Mouse (Mus musculus) hindbrain, embryonic 12.5 days (tissue): ENCODE data around the gene Samhd1. TPM values are rescaled to one million over a fixed set of nuclear protein-coding genes. Genes with fewer than 3 reads are reported as not detected.
"Not testable (repeated sequence)": the region's sequence is repeated elsewhere in the genome, so short reads cannot be mapped to it uniquely, and the experiment has no call there.

Experiments
- ATAC-seq: fragments of 200-750 bp; cut with Nextera tagmentation; 2 replicates; pipeline ENCODE4 v1.8.0; 2017; ENCODE audit warnings: moderate TSS enrichment; ENCODE audit not compliant: low FRiP score
- H3K27ac ChIP-seq: fragments of 300-500 bp; sonication (generic); 2 replicates; pipeline ENCODE4 v1.5.1; 2016; ENCODE audit warnings: mild to moderate bottlenecking
- H3K27me3 ChIP-seq: fragments of 300-500 bp; sonication (generic); 2 replicates; pipeline ENCODE4 v1.6.1; 2016; ENCODE audit warnings: mild to moderate bottlenecking
- H3K36me3 ChIP-seq: fragments of 300-500 bp; sonication (generic); 2 replicates; pipeline ENCODE4 v1.6.1; 2016; ENCODE audit warnings: mild to moderate bottlenecking
- H3K4me1 ChIP-seq: fragments of 300-500 bp; sonication (generic); 2 replicates; pipeline ENCODE4 v1.6.1; 2016
- H3K4me2 ChIP-seq: fragments of 300-500 bp; sonication (generic); replicated peaks from 2 replicates; pipeline ENCODE4 v1.6.1; 2016; ENCODE audit warnings: mild to moderate bottlenecking
- H3K4me3 ChIP-seq: fragments of 300-500 bp; sonication (generic); 2 replicates; pipeline ENCODE4 v1.5.1; 2016; ENCODE audit warnings: mild to moderate bottlenecking
- H3K9ac ChIP-seq: fragments of 300-500 bp; sonication (generic); 2 replicates; pipeline ENCODE4 v1.6.1; 2016; ENCODE audit warnings: mild to moderate bottlenecking, moderate library complexity
- H3K9me3 ChIP-seq: fragments of 300-500 bp; sonication (generic); replicated peaks from 2 replicates; pipeline ENCODE4 v1.6.1; 2016; ENCODE audit warnings: mild to moderate bottlenecking
- WGBS: fragments of 180-500 bp; shearing (Covaris S2); methylation state at CpG from one replicate; pipeline ENCODE4 v1.1.7; 2016; 5-methylcytosine and 5-hydroxymethylcytosine counted together
- polyA plus RNA-seq: library from polyadenylated mRNA; unstranded; fragments of >200 nt; fragmentation: Nextera tagmentation; extraction: Ambion mirVana; gene quantifications from 2 replicates; pipeline ENCODE4 v1.2.1, GENCODE M21; 2016

The Samhd1 gene
- 17.2 and 20.2 TPM in 2 replicates for polyA plus RNA-seq

DNA sequence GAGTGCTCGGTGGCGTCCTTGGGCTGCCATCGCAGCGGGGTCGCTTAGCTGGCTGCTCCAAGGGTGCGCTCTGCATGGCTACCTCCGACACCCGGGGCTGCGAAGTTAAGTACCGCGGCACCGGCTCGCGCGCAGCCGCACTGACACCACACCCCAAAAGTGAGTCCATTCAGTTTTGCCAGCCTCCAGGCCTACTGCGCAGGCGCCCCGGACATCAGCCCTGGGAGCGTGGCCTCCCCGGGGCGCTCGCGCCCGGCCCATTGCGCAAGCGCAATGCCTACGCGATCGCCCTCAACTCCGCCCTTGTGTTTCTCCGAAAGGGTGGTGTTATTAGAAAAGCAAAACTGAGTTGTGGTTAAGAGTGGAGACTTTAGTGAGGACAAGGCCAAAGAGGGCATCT lies at the start of gene Samhd1:
TSS of gene Samhd1 (minus strand) at position 252 of the 400 bp plus-strand sequence.
- WGBS = under 1% methylated on average over 32 of the region's 32 CpGs
- Histone ChIP-seq H3K4me1 (no peaks in the 10 kb centered on the region), H3K9me3 (no peaks in the 10 kb centered on the region; the same call in 1 of the 2 replicates), H3K27ac (peak within 1 kb of the TSS; percentile 36; the same call in 1 of the 2 replicates), H3K27me3 (no peaks in the 10 kb centered on the region), H3K36me3 (no peaks in the 10 kb centered on the region), H3K4me3 (peak within 1 kb of the TSS; percentile 68), H3K4me2 (peak within 1 kb of the TSS; percentile 89), H3K9ac (peak within 1 kb of the TSS; percentile 71)
- peak; percentile 89 for ATAC-seq

DNA sequence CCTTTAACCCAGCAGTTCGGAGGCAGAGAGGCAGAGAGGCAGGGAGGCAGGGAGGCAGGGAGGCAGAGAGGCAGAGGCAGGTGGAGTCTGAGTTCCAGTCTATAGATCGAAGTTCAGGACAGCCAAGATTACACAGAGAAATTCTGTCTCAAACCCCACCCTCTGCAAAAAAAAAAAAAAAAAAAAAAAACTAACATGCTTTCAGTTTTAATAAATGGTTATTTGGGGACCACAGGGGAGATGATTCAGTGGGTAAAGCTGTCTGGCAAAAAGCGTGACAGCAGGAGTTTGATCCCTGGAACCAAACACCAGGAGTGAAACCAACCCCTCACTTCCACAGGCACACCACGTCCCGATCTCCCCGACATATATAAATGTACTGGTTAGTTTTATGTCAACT lies 43.1 kb upstream of the Samhd1 start:
- no peak for ATAC-seq
- Histone ChIP-seq H3K4me1 (no peaks in the 10 kb centered on the region), H3K4me2 (no peak overlapping the region), H3K9me3 (no peaks in the 10 kb centered on the region), H3K27ac (no peak overlapping the region), H3K27me3 (no peaks in the 10 kb centered on the region), H3K4me3 (no peak overlapping the region), H3K9ac (no peak overlapping the region), H3K36me3 (peaks cover 46% of the 10 kb centered on the region)
- 84% methylated on average over 6 of the region's 6 CpGs for WGBS

DNA sequence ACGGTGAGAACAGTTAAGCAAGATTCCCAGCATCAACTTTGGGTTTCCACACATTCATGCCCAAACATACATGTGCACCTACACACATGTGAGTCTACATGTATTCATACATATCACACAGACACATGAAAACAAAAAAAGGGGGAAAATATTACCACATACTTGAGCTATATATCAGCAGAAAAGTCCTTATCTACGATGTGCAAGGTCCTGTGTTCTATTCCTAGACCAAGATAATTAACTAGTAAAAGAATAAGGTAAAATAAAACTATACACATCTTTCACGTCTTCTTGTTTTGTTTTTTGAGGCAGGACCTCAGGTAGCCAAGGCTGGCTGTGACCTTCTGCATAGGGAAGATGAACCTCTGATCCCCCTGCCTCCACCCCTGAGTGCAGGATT lies 41.2 kb upstream of the Samhd1 start:
- no peaks in the 10 kb centered on the region for H3K9me3 ChIP-seq

DNA sequence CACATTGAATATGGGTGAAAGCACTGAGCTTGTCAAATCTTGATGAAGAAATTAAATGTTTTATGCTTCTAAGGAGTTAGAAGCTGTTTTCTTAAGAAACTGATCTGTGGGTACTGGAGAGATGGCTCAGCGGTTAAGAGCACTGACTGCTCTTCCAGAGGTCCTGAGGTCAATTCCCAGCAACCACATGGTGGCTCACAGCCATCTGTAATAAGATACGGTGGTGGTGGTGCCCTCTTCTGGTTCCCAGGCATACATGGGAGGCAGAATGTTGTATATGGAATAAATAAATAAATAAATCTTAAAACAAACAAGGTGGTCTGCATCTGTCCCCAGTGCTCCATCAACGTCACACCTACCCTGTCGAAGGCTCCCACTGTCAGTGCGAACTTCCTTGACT lies 39.4 kb upstream of the Samhd1 start:
- Histone ChIP-seq H3K4me2 (no peak overlapping the region), H3K4me1 (peaks cover 10% of the 10 kb centered on the region; the same call in 1 of the 2 replicates), H3K27me3 (no peaks in the 10 kb centered on the region), H3K4me3 (no peak overlapping the region), H3K9ac (no peak overlapping the region), H3K27ac (no peak overlapping the region), H3K9me3 (no peaks in the 10 kb centered on the region), H3K36me3 (peaks cover 44% of the 10 kb centered on the region)
- no peak for ATAC-seq
- 72% methylated on average over 5 of the region's 5 CpGs for WGBS

More for the DNA sequence above, 41.2 kb upstream of the Samhd1 start:
- no peak for ATAC-seq
- WGBS = 88% methylated on average over 3 of the region's 3 CpGs
- Histone ChIP-seq H3K4me2 (no peak overlapping the region), H3K9ac (no peak overlapping the region), H3K4me1 (no peaks in the 10 kb centered on the region), H3K4me3 (no peak overlapping the region), H3K27ac (no peak overlapping the region), H3K36me3 (peaks cover 46% of the 10 kb centered on the region), H3K27me3 (no peaks in the 10 kb centered on the region)

DNA sequence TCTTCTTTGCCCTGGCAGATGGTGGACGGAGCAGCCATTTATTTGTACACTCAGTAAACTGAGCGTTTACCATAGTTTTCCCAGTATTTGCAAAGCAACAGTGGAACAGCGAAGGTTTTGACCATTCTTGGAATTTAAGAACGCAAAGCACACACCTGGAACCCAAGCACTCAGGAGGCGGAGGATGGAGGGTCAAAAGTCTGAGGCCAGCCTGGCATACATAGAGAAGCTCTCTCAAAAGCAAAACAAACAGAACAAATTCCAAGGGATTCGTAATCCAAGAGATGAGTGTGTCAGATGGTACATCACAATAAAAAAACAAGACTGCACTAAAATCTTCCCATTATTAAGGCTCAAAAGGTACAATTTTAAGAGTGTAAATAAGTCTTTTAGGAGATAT lies 38.5 kb upstream of the Samhd1 start:
- ATAC-seq = no peak
- H3K27me3 ChIP-seq = no peaks in the 10 kb centered on the region
- H3K36me3 ChIP-seq = peaks cover 49% of the 10 kb centered on the region
- WGBS = 95% methylated on average over 6 of the region's 6 CpGs
- no peak overlapping the region for H3K9ac ChIP-seq
- H3K27ac ChIP-seq = no peak overlapping the region
- H3K4me1 ChIP-seq = peaks cover 10% of the 10 kb centered on the region; the same call in 1 of the 2 replicates
- no peaks in the 10 kb centered on the region for H3K9me3 ChIP-seq
- H3K4me2 ChIP-seq = no peak overlapping the region
- H3K4me3 ChIP-seq = no peak overlapping the region

DNA sequence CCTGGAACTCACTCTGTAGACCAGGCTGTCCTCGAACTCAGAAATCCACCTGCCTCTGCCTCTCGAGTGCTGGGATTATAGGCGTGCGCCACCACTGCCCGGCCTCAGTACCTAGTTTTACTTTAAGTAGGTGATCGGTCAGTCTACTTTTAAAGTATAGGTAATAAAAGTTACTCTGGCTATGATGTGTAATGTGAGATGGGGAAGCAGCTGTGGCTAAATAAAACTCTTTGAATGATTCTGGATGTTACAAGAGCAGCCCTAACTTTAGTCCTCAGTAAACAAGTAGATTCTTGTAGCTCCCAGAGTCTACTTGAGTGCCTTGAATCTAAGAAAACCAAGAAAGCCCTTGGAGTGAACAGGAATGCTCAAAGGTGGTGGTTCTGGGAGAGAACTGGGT lies 37.9 kb upstream of the Samhd1 start:
- H3K9me3 ChIP-seq = no peaks in the 10 kb centered on the region
- H3K27ac ChIP-seq = no peak overlapping the region
- ATAC-seq = no peak
- WGBS = 96% methylated on average over 6 of the region's 6 CpGs
- no peaks in the 10 kb centered on the region for H3K27me3 ChIP-seq
- H3K4me2 ChIP-seq = no peak overlapping the region
- no peak overlapping the region for H3K9ac ChIP-seq
- H3K4me1 ChIP-seq = peaks cover 10% of the 10 kb centered on the region; the same call in 1 of the 2 replicates
- no peak overlapping the region for H3K4me3 ChIP-seq
- H3K36me3 ChIP-seq = peaks cover 52% of the 10 kb centered on the region

DNA sequence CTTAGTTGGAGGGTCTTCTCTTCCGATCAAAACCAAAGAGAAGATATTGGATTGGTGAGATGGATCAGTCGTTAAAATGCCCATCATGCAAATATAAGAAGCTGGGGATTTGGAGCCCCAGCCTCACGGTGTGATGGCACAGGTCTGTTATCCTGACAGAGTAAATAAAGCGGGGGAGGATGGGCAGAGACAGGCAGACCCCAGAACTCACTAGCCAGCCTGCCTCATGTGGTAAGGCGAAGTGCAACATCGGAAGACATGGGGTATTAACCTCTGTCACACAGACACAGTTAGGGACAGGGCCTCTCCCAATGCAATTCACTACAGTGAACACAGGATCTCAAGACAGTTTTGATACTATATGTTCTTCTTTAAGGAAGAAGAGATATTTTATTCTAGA lies 35.6 kb upstream of the Samhd1 start:
- H3K27ac ChIP-seq = 0 out of 2 replicates have a peak overlapping the region, but pooled peaks have one; percentile 52
- no peak overlapping the region for H3K4me2 ChIP-seq
- ATAC-seq = 0 out of 2 replicates have a peak, but pooled peaks have one; percentile 35
- H3K4me1 ChIP-seq = peaks cover 10% of the 10 kb centered on the region; the same call in 1 of the 2 replicates
- WGBS = 35% methylated on average over 6 of the region's 6 CpGs
- H3K36me3 ChIP-seq = peaks cover 57% of the 10 kb centered on the region
- H3K27me3 ChIP-seq = no peaks in the 10 kb centered on the region
- H3K4me3 ChIP-seq = no peak overlapping the region
- H3K9ac ChIP-seq = peak overlapping the region; percentile 18; the same call in 1 of the 2 replicates
- H3K9me3 ChIP-seq = no peaks in the 10 kb centered on the region

DNA sequence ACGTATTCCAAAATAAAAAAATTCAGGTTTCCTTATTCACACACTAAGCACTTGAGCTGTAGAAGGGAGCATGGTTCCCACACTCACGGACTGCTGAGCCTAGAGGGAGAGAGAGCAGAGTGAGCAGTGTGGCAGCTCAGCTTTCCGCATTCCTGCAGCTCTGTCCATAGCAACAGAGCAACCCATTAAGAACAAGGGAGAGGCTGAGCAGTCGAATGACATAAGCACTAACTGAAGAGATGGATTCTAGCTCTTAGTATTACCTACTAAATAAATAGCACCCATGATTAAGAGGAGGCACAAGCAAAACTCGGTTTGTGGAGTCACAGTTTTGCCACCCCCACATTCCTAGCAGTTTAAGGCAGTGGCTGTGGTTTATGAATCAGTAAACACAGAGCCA lies 35.1 kb upstream of the Samhd1 start:
- peaks cover 10% of the 10 kb centered on the region; the same call in 1 of the 2 replicates for H3K4me1 ChIP-seq
- ATAC-seq = peak; percentile 83
- H3K4me3 ChIP-seq = no peak overlapping the region
- H3K27me3 ChIP-seq = no peaks in the 10 kb centered on the region
- 27% methylated on average over 5 of the region's 5 CpGs for WGBS
- H3K27ac ChIP-seq = peak overlapping the region; percentile 52; the same call in 1 of the 2 replicates
- no peaks in the 10 kb centered on the region for H3K9me3 ChIP-seq
- peak overlapping the region; percentile 18; the same call in 1 of the 2 replicates for H3K9ac ChIP-seq
- H3K36me3 ChIP-seq = peaks cover 56% of the 10 kb centered on the region
- H3K4me2 ChIP-seq = no peak overlapping the region

DNA sequence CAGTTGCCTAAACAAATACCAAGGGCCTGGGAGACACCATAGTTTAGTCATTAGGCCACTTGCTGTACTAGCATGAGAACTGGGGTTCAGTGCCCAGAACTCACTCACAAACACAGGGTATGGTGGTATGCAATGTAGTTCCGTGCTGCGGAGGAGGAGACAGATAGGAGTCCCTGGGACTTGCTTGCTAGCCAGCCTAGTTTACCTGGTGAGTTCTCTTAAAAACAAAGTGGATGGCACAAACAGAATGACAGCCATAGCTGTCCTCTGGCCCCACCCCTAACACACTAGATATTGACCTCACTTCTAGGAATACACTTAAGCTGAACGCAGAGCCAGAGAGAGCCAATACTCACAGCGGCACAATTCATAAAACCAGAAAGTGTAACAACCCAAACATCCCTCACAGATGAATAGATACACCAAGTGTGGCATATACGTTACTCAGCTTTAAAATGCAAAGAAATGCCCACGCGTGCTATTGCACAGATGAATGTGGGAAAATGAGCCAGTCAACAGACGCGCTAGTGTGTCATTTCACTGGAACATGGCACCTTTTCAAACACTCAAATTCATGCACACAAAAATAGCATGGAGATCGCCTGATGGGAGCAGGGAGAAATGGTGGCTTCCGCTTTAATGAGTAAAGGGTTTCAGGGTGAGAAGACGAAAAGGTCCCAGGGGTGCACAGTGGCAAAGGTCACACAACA lies 31.5 kb upstream of the Samhd1 start:
- H3K36me3 ChIP-seq = peaks cover 47% of the 10 kb centered on the region
- H3K4me1 ChIP-seq = peaks cover 10% of the 10 kb centered on the region; the same call in 1 of the 2 replicates
- no peak overlapping the region for H3K4me2 ChIP-seq
- no peak overlapping the region for H3K27ac ChIP-seq
- H3K4me3 ChIP-seq = no peak overlapping the region
- no peak overlapping the region for H3K9ac ChIP-seq
- WGBS = 96% methylated on average over 12 of the region's 12 CpGs
- H3K27me3 ChIP-seq = no peaks in the 10 kb centered on the region
- no peak for ATAC-seq
- H3K9me3 ChIP-seq = no peaks in the 10 kb centered on the region

DNA sequence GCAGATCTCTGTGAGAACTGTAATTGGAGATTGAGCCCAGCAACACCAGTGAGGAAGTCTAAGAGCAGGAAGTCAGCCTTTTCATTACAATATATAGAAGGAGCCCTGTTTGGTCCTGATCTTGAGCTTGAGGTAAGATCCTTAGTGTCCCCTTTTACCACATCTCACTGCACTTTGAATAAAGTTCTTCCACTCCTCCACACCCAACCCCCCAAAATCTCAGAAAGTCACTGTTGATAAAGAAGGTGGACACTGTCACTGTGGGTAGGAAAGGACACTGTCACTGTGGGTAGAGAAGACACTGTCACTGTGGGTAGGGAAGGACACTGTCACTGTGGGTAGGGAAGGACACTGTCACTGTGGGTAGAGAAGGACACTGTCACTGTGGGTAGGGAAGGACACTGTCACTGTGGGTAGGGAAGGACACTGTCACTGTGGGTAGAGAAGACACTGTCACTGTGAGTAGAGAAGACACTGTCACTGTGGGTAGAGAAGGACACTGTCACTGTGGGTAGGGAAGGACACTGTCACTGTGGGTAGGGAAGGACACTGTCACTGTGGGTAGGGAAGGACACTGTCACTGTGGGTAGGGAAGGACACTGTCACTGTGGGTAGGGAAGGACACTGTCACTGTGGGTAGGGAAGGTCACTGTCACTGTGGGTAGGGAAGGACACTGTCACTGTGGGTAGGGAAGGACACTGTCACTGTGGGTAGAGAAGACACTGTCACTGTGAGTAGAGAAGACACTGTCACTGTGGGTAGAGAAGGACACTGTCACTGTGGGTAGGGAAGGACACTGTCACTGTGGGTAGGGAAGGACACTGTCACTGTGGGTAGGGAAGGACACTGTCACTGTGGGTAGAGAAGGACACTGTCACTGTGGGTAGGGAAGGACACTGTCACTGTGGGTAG lies 30.5 kb upstream of the Samhd1 start:
- H3K4me1 ChIP-seq, H3K27ac ChIP-seq, H3K9ac ChIP-seq, H3K27me3 ChIP-seq, H3K4me2 ChIP-seq, H3K4me3 ChIP-seq, ATAC-seq, H3K9me3 ChIP-seq: not testable (repeated sequence)
- H3K36me3 ChIP-seq = peaks cover 52% of the 10 kb centered on the region

DNA sequence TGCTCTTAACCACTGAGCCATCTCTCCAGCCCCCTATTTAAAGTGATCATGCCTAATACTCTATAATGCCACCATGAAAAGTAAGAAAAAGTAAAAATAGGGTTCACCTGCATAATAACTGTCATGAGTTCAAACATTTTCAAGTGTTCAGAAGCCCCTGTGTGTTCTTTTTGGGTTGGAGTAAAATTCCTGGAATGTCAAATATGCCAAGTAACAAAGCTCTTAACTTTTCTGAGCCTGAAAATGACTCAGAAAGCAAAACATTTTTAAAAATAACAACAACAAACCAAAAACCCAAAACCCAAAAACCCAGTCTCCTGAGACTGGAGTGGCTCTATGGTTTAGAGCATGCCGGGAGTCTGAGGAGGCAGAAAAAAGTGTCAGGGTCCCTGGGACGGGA lies 29.0 kb upstream of the Samhd1 start:
- no peak overlapping the region for H3K4me2 ChIP-seq
- no peaks in the 10 kb centered on the region for H3K27me3 ChIP-seq
- H3K36me3 ChIP-seq = peaks cover 64% of the 10 kb centered on the region
- no peak overlapping the region for H3K27ac ChIP-seq
- no peaks in the 10 kb centered on the region for H3K9me3 ChIP-seq
- H3K4me1 ChIP-seq = no peaks in the 10 kb centered on the region
- no peak overlapping the region for H3K4me3 ChIP-seq
- H3K9ac ChIP-seq = no peak overlapping the region
- ATAC-seq = no peak
- 90% methylated on average over 2 of the region's 2 CpGs for WGBS

DNA sequence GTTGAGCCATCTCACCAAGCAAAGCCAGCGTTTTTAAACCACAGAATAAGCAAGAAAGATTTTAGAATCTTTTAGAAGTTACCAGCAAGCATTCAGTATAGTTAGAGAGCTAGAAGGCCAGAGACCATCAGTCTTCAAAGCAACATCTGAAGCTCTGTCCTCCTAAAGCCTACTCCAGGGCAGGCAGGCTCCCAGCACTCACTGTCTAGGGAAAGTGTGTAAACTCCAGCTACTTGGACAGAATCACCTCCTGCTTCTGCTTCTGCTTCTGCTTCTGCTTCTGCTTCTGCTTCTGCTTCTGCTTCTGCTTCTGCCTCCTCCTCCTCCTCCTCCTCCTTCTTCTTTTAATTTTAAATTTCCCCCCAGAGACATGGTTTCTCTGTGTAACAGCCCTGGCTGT lies 21.0 kb upstream of the Samhd1 start:
- Histone ChIP-seq H3K4me3 (no peak overlapping the region), H3K4me2 (no peak overlapping the region), H3K4me1 (no peaks in the 10 kb centered on the region), H3K36me3 (peaks cover 71% of the 10 kb centered on the region), H3K27ac (no peak overlapping the region), H3K9me3 (no peaks in the 10 kb centered on the region), H3K9ac (no peak overlapping the region), H3K27me3 (no peaks in the 10 kb centered on the region)
- 93% methylated on average over 1 of the region's 1 CpGs for WGBS
- no peak for ATAC-seq
